Mouse (Mus musculus) cortical plate, adult 2 months (tissue): ENCODE measurements around the gene Mepce.

ENCODE experiments used
- CTCF ChIP-seq: fragments of 200-500 bp; IDR thresholded peaks from 2 replicates; pipeline ENCODE4 v1.5.1; 2011; ENCODE audit warnings: mild to moderate bottlenecking, control low read depth, low read length; ENCODE audit not compliant: insufficient read depth; ENCODE audit errors: extremely low read depth
- POLR2A ChIP-seq: fragments of 200-500 bp; IDR thresholded peaks from 2 replicates; pipeline ENCODE4 v1.6.1; 2011; ENCODE audit warnings: mild to moderate bottlenecking, low read length, control low read depth; ENCODE audit not compliant: insufficient read depth; ENCODE audit errors: extremely low read depth

GRCm38 (mm10) chr5:137800917-137801316 lies 13.5 kb upstream of the Mepce start:
- no peak for TF ChIP-seq POLR2A
- no peak for TF ChIP-seq CTCF
